Mouse (Mus musculus): ENCODE data around the gene Ywhae.

DNA sequence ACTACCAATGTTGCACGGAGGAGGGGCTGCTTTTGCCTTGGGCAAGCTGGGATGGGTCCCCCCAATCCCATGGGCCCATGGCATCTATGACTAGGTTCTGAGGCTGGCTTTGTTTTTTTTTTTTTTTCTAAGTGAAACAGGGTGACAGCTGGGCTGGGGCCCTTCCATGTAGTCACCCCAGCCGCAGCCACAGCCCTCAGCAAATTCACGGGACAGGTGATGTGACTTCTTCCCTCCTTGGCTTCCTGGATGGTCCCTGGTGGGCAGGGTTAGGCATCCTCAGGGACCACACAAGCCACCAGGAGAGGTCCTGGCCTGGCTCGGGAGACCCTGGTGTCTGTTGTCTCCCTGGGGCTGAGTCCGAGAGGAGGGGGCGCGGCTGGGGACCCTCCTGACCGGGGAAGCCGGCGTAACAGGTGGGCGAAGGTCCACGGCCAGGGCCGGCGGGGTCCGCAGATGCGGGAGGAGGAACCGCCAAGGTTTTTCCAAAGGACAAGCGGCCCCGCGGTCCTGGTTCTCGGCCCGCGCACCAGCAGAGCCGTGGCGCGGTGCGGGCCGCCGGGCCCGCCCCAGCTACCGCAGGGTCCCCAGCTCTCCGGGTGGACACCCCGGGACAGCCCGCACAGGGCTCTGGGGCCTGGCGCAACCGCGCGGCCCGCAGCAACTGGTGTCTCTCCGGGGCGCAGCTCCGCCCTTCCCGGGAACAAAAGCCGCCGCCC is 62.1 kb downstream of the Ywhae start:
- no peak for TF ChIP-seq CTCF (IDR thresholded peaks at IDR 0.05)
- TF ChIP-seq EP300 (IDR thresholded peaks at IDR 0.05), result no peak
